Mouse (Mus musculus): ENCODE measurements around the gene Il16.
"Not testable (repeated sequence)": the region's sequence is repeated elsewhere in the genome, so short reads cannot be mapped to it uniquely, and the experiment has no call there.

The Il16 gene

GRCm38 (mm10) chr7:83735108-83735781 is 10.3 kb downstream of the Il16 start:
- no peak for DNase-seq (ENCODE audit: low spot score)

DNA sequence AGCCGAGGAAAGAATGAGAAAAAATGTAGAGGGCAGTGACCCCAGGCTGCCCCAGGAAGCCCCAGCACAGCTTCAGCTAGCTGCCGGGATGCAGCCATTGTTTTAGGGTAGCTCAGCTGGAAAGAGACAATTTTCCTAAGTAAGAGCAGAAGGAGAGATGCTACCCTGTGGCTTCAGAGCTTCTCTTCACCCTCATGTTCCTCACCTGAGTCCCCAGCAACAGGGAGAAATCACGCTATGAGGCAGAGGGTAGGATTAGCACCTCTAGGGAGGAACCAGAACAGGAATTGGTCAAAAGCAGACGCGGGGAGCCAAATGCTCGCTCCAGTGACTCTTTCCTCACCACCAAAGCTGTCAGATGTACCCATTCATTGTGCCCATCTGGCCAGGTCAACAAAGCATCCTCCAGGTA is 10.8 kb downstream of the Il16 start:
- no peak for DNase-seq (ENCODE audit: low spot score)

GRCm38 (mm10) chr7:83734246-83734645 is 11.3 kb downstream of the Il16 start:
- DNase-seq (ENCODE audit: low spot score): no peak

DNA sequence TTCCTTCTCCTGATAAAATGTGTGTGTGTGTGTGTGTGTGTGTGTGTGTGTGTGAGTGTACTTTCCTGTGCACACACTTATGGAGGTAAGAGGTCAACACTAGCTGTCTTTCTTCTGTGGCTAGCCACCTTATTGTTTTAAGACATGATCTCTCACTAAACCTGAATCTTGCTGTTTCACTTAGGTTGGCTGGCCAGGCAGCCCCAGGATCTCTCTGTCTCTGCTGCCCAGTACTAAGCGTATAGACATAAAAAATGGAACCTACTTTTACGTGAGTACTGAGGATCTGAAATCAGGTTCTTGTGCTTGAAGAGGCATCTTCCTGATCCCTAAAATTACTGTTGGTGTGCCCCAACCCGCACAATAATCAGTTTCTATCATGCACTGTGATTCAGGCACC is 12.7 kb downstream of the Il16 start:
- DNase-seq (ENCODE audit: low spot score): no peak

DNA sequence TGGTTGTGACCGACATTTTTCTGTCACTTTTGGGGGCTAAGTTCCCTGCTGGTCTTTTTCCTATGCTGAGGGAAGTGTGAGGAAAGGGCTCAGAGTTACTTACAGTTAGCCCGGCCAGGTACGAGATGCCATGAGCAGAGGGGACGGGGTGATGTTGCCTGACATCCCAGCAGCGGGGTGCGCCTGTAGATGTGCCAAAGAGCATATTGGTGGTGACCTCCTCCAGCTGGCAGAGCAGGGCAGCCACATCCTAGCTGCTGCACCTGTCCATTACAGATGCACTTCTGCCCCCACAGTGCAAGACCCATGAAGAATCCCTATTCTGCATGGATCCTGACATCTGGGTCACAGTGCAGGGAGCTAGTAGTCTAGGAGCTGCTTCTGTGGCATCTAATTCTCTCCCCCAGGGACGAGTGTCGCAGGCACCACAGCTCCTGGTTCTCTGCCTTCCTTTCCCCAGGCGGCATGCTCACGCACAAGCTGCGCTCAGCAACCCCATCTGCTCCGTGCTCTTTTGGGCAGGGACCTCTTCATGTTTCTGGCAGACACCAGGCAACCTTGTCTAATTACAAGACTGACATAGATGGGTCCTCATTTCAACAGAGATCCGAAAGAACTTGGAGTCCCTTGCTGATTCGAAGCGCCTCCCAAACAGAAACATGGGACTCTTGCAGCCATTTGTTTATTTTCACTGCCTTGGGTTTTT is 13.4 kb downstream of the Il16 start:
- no peak for DNase-seq (ENCODE audit: low spot score)

- no peak for DNase-seq (ENCODE audit: low spot score)
Observed at GRCm38 (mm10) chr7:83731297-83731696, 14.2 kb downstream of the Il16 start.

GRCm38 (mm10) chr7:83726936-83727632 is 18.4 kb downstream of the Il16 start:
- no peak for DNase-seq (ENCODE audit: low spot score)

DNA sequence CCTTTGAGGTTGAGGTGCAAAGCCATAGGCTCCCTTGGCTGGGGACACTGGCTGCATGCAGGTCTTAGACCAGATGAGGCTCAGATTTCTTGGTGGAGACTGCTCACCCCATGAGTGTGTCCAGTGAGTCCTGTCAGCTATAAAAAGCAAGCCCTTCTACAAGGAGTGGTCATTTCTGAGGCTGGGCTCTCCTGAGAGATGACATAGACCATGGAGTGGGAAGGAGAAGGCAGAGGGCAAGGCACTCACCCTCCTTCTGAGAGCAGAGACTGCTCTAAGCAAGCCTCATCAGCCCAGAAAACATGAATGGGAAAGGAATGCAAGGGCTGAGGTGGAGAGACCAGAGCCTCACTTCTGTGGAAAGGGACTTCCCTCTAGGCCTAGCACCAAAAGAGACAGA is 19.7 kb downstream of the Il16 start:
- DNase-seq (ENCODE audit: low spot score): no peak

DNA sequence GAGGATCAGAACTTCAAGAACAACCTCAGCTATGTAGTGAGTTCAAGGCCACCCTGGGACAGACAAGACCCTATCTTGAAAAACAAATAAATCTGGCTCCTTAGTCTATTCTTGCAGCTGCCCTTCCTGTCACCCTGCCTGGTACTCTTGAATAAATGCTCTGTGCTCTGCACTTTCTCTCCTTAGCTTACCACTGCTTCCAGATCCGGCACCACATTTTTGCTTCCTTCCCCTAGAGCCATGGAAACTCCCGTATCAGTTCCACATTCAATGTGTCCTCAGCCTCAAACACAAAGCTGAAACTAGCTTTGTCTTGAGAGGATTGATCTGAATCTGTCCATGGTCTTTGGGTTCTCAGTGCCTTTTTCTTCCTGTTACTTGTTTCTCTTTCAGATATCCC is 21.0 kb downstream of the Il16 start:
- no peak for DNase-seq (ENCODE audit: low spot score)

GRCm38 (mm10) chr7:83723954-83724353 is 21.6 kb downstream of the Il16 start:
- no peak for DNase-seq (ENCODE audit: low spot score)

DNA sequence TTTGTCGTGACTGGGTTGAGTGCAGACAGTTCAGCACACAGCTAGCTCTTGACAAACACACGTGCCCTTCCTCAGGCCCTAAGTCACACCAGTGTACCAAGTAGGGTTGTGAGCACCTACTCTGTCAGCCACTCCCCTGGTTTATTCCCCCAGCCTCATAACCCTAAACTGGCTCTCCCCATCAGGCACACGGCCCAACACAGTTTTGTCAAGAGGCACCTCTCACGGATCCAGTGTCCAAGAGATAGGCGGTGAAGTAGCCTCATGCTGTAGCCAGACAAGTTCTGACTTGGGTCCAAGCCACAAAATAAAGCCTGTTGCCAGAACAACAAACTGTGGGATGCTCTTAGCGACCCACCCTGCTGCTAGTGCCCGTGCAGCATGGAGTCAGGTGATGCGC is 22.3 kb downstream of the Il16 start:
- no peak for DNase-seq (ENCODE audit: low spot score)

- DNase-seq (ENCODE audit: low spot score): no peak
Observed at GRCm38 (mm10) chr7:83722485-83722884, 23.0 kb downstream of the Il16 start.

DNA sequence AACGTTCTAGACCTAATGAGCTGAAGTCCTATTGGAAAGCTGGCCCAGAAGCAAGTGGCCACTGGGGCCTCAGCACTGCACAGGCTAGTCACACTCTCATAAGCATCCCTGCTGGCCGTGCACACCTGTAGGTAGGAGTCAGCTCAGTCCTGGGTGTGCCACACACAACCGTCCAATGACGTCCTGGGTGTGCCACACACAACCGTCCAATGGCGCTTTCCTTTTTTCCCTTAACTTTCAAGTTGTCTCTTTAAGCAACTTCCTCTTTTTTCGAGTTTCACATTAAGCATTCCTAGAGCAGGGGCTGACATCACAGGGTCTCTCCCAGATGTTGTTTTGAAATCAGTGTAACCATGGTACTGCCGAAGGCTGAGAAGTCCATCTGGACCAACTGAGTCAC is 25.3 kb downstream of the Il16 start:
- DNase-seq (ENCODE audit: low spot score): no peak

DNA sequence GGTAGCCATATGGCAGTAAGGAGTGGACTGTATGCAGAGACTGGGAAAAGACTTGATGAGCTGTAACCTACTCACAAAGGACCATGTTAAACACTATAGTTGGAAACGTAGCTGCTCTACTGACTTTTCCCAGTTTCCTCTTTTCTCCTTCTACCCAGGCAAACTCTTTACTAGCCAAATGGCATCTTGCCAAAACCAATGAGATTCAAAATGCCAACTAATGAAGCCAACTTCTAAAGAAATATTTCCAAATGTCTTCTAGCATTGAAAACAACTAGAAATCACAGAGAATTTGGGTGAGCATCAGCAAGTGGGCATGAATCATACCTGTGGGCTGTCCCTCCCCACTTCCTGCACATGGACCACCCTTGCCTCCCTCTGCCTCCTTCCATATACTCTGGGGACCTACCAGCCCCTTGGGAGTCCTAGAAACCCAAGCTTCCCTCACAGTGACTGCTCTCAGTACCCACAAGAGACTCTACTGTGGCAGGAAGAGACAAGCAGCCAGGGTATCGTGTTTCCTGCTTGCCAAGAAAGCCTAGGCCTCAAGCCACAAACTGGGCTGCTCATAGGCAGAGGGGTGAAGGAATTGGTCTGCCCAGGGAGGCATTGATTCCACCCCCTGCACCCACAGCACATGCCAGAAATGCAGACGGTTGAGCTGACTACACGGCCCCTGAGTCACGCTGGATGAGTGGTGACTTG is 28.4 kb downstream of the Il16 start:
- no peak for DNase-seq (ENCODE audit: low spot score)

GRCm38 (mm10) chr7:83713639-83714038 is 31.9 kb downstream of the Il16 start:
- no peak for DNase-seq (ENCODE audit: low spot score)

DNA sequence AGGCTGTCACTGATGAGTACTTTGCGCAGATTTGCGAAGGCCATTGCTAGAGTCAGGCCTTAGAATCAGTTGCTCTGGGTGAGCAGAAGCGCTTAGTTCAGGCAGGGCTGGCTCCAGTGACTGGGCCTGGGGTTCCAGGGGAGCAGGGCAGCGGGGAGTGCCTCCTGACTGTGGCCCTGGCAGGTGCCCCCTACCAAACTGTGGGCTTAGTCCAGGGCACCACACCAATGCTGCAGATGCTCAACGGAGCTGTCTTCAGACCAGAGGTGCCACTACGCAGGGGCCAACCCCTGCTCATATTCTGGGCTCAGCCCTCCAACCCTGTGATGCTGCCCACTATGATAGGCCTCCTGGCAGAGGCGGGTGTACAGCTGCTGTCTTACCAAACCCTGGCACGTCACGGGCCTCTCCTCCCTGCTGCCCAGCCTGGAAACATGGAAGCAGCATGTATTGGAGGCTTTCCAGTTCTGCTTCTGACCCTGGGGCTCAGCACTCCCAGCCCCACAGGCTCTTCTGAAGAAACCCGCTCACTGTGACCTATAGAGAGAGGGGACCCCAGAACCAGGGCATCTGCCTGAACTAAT is 33.8 kb downstream of the Il16 start:
- not testable (repeated sequence) for DNase-seq (ENCODE audit: low spot score)

GRCm38 (mm10) chr7:83703046-83703775 is 42.3 kb downstream of the Il16 start:
- DNase-seq (ENCODE audit: low spot score): no peak

DNA sequence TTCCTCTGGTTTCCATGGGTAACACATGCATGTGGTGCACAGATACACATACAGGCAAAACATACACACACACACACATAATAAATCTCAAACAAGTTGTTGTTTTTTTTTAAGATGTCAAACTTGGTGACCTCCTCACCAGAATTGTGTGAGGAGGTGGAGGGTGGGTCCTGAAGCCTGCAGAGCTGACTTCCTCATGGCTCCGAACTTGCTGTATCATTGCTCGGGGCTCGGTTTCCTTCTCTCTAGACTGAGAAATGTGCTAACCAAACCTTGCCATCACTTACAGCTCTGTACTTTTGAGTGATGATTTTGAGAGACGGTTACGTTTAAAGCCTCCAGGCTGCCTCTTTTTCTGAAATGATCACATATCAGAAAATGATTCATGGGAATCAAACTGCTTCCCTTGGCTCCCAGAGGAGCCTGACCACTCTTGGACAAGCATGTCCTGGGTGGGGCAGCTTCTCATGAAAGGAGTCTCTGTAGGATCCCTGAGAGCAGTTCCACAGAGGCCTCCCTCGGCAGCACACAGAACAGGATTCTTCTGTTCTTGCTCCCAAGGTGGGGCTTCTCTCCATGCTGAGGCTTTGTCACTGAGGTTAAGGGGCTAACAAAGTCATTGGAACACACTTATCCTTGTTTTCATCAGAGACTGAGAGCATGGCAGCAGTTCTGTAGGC is 46.3 kb downstream of the Il16 start:
- DNase-seq (ENCODE audit: low spot score): no peak

GRCm38 (mm10) chr7:83695449-83696212 is 49.9 kb downstream of the Il16 start:
- no peak for DNase-seq (ENCODE audit: low spot score)

GRCm38 (mm10) chr7:83682640-83683274 is 62.8 kb downstream of the Il16 start:
- no peak for DNase-seq (ENCODE audit: low spot score)

Measured in yolk sac, embryonic 10.5 days (tissue).